Mouse (Mus musculus) bone marrow, adult 2 months (tissue): ENCODE measurements around the gene Celsr1.

ENCODE experiments used
- CTCF ChIP-seq: fragments of 200-500 bp; IDR thresholded peaks from 2 replicates; pipeline ENCODE4 v1.5.1; 2011; ENCODE audit warnings: low read length, control low read depth; ENCODE audit not compliant: control insufficient read depth, insufficient read depth
- POLR2A ChIP-seq: fragments of 200-500 bp; IDR thresholded peaks from 2 replicates; pipeline ENCODE4 v1.6.1; 2011; ENCODE audit warnings: low read depth, mild to moderate bottlenecking, control low read depth, low read length, borderline replicate concordance; ENCODE audit not compliant: control insufficient read depth

DNA sequence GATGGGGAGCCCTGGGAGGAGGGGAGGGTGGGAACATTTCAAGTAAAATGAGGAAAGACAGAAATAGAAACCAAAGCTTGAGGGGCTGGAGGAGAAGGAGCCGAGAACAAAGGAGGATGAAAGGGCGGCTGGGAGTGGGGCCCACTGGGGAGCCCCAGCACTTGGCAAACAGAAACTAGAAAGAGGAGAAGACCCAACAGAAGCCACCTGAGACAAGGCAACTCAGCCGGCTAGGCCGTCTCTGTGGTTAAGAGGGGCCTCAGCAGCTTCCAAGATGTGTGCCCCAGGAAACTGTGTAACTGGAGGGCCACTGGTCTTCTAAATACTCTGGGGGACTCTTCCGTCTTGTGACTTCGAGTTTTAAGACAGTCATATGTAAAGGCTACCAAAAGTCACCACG, 72.4 kb downstream of the Celsr1 start:
- TF ChIP-seq CTCF = no peak
- TF ChIP-seq POLR2A = no peak
